Mouse (Mus musculus) ES-Bruce4 (cell line): ENCODE results near the gene Lmf2.

ENCODE experiments used
- CTCF ChIP-seq: IDR thresholded peaks from one replicate; pipeline ENCODE4 v1.8.1; 2011; ENCODE audit warnings: low read depth, low read length
- POLR2A ChIP-seq: IDR thresholded peaks from one replicate; pipeline ENCODE4 v1.8.1; 2011; ENCODE audit warnings: low read length; ENCODE audit not compliant: insufficient read depth

GRCm38 (mm10) chr15:89352054-89352453 lies 3.4 kb downstream of the Lmf2 start:
- TF ChIP-seq POLR2A: no peak
- TF ChIP-seq CTCF: no peak
